14 mouse cellular contexts compared by ENCODE assay signal in the genomic region with DNA sequence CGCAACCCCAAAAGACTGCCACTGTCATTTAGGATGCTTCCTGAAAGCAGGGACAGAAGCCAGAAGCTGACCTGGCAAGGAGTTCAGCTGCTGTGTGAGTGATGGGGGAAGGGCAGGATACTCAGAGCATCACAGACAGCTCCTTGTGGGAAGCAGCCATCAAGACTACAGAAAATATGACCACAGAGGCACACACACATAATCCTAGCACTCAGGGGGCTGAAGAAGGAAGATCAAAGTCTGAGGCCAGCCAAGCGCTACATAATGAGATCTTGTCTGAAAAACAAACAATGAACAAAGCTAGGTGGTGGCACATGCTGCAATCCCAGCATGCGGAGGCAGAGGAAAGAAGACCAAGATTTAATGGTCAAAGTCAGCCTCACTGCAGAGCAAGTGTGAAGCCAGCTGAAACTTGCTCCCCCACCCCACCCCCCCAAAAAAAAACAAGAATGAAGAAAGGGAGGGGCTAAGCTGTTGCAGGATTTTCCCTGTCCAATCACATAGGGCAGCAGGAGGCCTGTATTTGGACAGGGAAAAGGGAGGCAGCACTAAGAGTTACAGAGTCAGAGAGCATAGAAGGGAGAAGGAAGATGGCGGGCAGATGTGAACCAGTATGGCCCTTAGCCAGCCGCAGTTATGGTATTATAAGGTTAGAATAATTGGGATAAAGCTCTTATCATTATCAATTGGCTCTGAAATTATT. TPM values are rescaled to one million over a fixed set of nuclear protein-coding genes. Genes with fewer than 3 reads are reported as not detected.
DNase-seq lines count a peak whose midpoint lies in the region; ATAC-seq and TF ChIP-seq lines count a peak whose summit lies in the region.
"Had no signal": no experiment of that assay in that cellular context is flagged by ENCODE, and none has a peak within 500 bp of the region (broad histone marks: within the 10 kb centered on the region; RNA-seq: fewer than 3 reads in every experiment).

No protein-coding gene starts in this region.

- no peaks in the 10 kb centered on the region for H3K36me3 ChIP-seq in intestine, embryonic 15.5 days
- H3K36me3 ChIP-seq in intestine, embryonic 16.5 days (ENCODE audit: control insufficient read depth, insufficient read depth, low read length): no peaks in the 10 kb centered on the region
- 0 out of 2 replicates have a peak, but pooled peaks cover 2% of the 10 kb centered on the region for H3K36me3 ChIP-seq in heart, adult 2 months (ENCODE audit: control insufficient read depth, insufficient read depth, low read length)
- H3K36me3 ChIP-seq: limb, embryonic 15.5 days had no signal

- TF ChIP-seq EP300 in heart, adult 2 months (IDR thresholded peaks at IDR 0.05; ENCODE audit: insufficient read depth, low read depth, low read length): no peak

- TF ChIP-seq POLR2A in brain, embryonic 14.5 days (IDR thresholded peaks at IDR 0.05; ENCODE audit: borderline replicate concordance, extremely low read depth, insufficient read depth, insufficient read length, poor library complexity, severe bottlenecking): no peak
- no peak for TF ChIP-seq POLR2A in heart, adult 2 months (IDR thresholded peaks at IDR 0.05; ENCODE audit: insufficient read depth, low read depth, low read length)

- peaks cover 3% of the 10 kb centered on the region; the same call in 1 of the 2 replicates for H3K4me1 ChIP-seq in intestine, embryonic 15.5 days (replicated peaks)
- peaks cover 8% of the 10 kb centered on the region; the same call in 1 of the 2 replicates for H3K4me1 ChIP-seq in intestine, embryonic 16.5 days (ENCODE audit: control insufficient read depth, insufficient read depth, low read length)
- no peaks in the 10 kb centered on the region for H3K4me1 ChIP-seq in heart, adult 2 months (ENCODE audit: control insufficient read depth, insufficient read depth, low read length)
- H3K4me1 ChIP-seq: limb, embryonic 15.5 days had no signal

- H3K4me3 ChIP-seq in intestine, embryonic 15.5 days (replicated peaks): no peak overlapping the region
- no peak overlapping the region for H3K4me3 ChIP-seq in intestine, embryonic 16.5 days (ENCODE audit: low read length)
- no peak overlapping the region for H3K4me3 ChIP-seq in heart, adult 2 months
- H3K4me3 ChIP-seq: limb, embryonic 15.5 days had no signal

- H3K79me2 ChIP-seq in heart, adult 2 months (replicated peaks; ENCODE audit: control insufficient read depth, insufficient read depth, low read length): no peaks in the 10 kb centered on the region

- DNase-seq in Muller cell, postnatal 12 days (ENCODE audit: inconsistent ontology term): peak; percentile 11
- DNase-seq in brain, embryonic 14.5 days (ENCODE audit: low read depth): peak; percentile 46
- DNase-seq in mesoderm, embryonic 11.5 days (ENCODE audit: low read depth, low spot score): peak; percentile 58
- DNase-seq in heart, adult 2 months: no peak
- DNase-seq: adrenal gland, postnatal 36 days; heart, postnatal 14 days; kidney, adult 8-10 months; lung, postnatal 10 days; spleen, adult 18-20 months had no signal

- no peak overlapping the region for H3K9ac ChIP-seq in intestine, embryonic 15.5 days
- no peak overlapping the region for H3K9ac ChIP-seq in intestine, embryonic 16.5 days (ENCODE audit: low read depth, low read length)
- H3K9ac ChIP-seq in heart, adult 2 months (ENCODE audit: low read depth, low read length): no peak overlapping the region
- H3K9ac ChIP-seq: limb, embryonic 15.5 days had no signal

- 64% methylated on average over 5 of the region's 5 CpGs for WGBS in intestine, embryonic 15.5 days
- WGBS in intestine, embryonic 16.5 days: 61% methylated on average over 5 of the region's 5 CpGs
- 70% methylated on average over 5 of the region's 5 CpGs for WGBS in heart, adult 2 months

- no peak overlapping the region for H3K27ac ChIP-seq in intestine, embryonic 15.5 days
- no peak overlapping the region for H3K27ac ChIP-seq in intestine, embryonic 16.5 days (ENCODE audit: low read length)
- no peak overlapping the region for H3K27ac ChIP-seq in heart, adult 2 months
- H3K27ac ChIP-seq: limb, embryonic 15.5 days had no signal

- intact Hi-C loops in heart, adult 2 months (cut with DNase I): no loop called here

- H3K9me3 ChIP-seq in intestine, embryonic 15.5 days: no peaks in the 10 kb centered on the region
- no peaks in the 10 kb centered on the region for H3K9me3 ChIP-seq in intestine, embryonic 16.5 days (ENCODE audit: control insufficient read depth, low read length)
- H3K9me3 ChIP-seq: limb, embryonic 15.5 days had no signal

- ATAC-seq in intestine, embryonic 15.5 days: peak; percentile 29; the same call in 1 of the 2 replicates
- no peak for ATAC-seq in intestine, embryonic 16.5 days
- ATAC-seq in frontal cortex, adult (ENCODE audit: low TSS enrichment): no peak

- no peaks in the 10 kb centered on the region for H3K27me3 ChIP-seq in intestine, embryonic 15.5 days (replicated peaks)
- no peaks in the 10 kb centered on the region for H3K27me3 ChIP-seq in intestine, embryonic 16.5 days (replicated peaks; ENCODE audit: control insufficient read depth, insufficient read depth, low read length)
- no peaks in the 10 kb centered on the region for H3K27me3 ChIP-seq in heart, adult 2 months (ENCODE audit: control insufficient read depth, insufficient read depth, low read length)
- H3K27me3 ChIP-seq: CH12.LX; limb, embryonic 15.5 days had no signal

- no peak overlapping the region for H3K4me2 ChIP-seq in intestine, embryonic 15.5 days (replicated peaks)
- H3K4me2 ChIP-seq in intestine, embryonic 16.5 days (ENCODE audit: low read depth, low read length): no peak overlapping the region
- H3K4me2 ChIP-seq: limb, embryonic 15.5 days had no signal

- TF ChIP-seq CTCF in brain, embryonic 14.5 days (IDR thresholded peaks at IDR 0.05; ENCODE audit: borderline replicate concordance, extremely low read depth, insufficient read depth, insufficient read length): no peak
- no peak for TF ChIP-seq CTCF in heart, adult 2 months (IDR thresholded peaks at IDR 0.05)

RNA-seq across cellular contexts. Expression of a gene that starts 40.4 kb away (rescaled TPM):
- 167 and 190 TPM in 2 replicates for polyA plus RNA-seq in intestine, embryonic 15.5 days (2015; fragmentation: Nextera tagmentation; extraction: Ambion mirVana)
- polyA plus RNA-seq in intestine, embryonic 16.5 days (2015; fragmentation: Nextera tagmentation; extraction: Ambion mirVana): 196 and 202 TPM in 2 replicates
- 78.9 and 81.3 TPM in 2 replicates for polyA plus RNA-seq in brain, embryonic 14.5 days (2012; rRNA removed)
- total RNA-seq in heart, adult 2 months (2021): 10 to 100 TPM; 63.5 to 68.9 TPM
- polyA plus RNA-seq in heart, adult 2 months (2012; rRNA removed): 19.0 and 40.9 TPM in 2 replicates

RNA-seq across cellular contexts. Expression of a gene that starts 40.6 kb away (rescaled TPM):
- polyA plus RNA-seq in intestine, embryonic 15.5 days (2015; fragmentation: Nextera tagmentation; extraction: Ambion mirVana): 91.1 and 97.2 TPM in 2 replicates
- 70.5 and 84.6 TPM in 2 replicates for polyA plus RNA-seq in intestine, embryonic 16.5 days (2015; fragmentation: Nextera tagmentation; extraction: Ambion mirVana)
- polyA plus RNA-seq in brain, embryonic 14.5 days (2012; rRNA removed): 64.2 and 82.1 TPM in 2 replicates
- total RNA-seq in heart, adult 2 months (2021): 1 to 10 TPM; 5.2 to 5.5 TPM
- polyA plus RNA-seq in heart, adult 2 months (2012; rRNA removed): 6.1 and 7.1 TPM in 2 replicates

RNA-seq across cellular contexts. Expression of a gene that starts 46.1 kb away (rescaled TPM):
- 11.0 and 11.2 TPM in 2 replicates for polyA plus RNA-seq in intestine, embryonic 15.5 days (2015; fragmentation: Nextera tagmentation; extraction: Ambion mirVana)
- 17.8 and 19.9 TPM in 2 replicates for polyA plus RNA-seq in intestine, embryonic 16.5 days (2015; fragmentation: Nextera tagmentation; extraction: Ambion mirVana)
- 0.14 and 0.18 TPM in 2 replicates for polyA plus RNA-seq in brain, embryonic 14.5 days (2012; rRNA removed)
- total RNA-seq in heart, adult 2 months (2021): 100 to 1,000 TPM; 422 to 470 TPM
- 180 and 297 TPM in 2 replicates for polyA plus RNA-seq in heart, adult 2 months (2012; rRNA removed)

Comparison
In these comparisons a context has a peak if more than half of its experiments do, and no peak if none do; other contexts are left out.
1. DNase-seq: peak in Muller cell, postnatal 12 days (single experiment), brain, embryonic 14.5 days (single experiment) and mesoderm, embryonic 11.5 days (single experiment); none in heart, adult 2 months (0 of 2).
2. RNA of a gene that starts 46.1 kb away (polyA plus RNA-seq): 180 to 297 TPM in heart, adult 2 months, 17.8 to 19.9 TPM in intestine, embryonic 16.5 days and 11.0 to 11.2 TPM in intestine, embryonic 15.5 days; 0.14 to 0.18 TPM in brain, embryonic 14.5 days; every median in the first group is over 10 times any median in the second.